Comparison of ENCODE assay signal across 7 mouse cellular contexts in genomic region chr2:37767080-37767547, GRCm38 (mm10). TPM values are rescaled to one million over a fixed set of nuclear protein-coding genes. Genes with fewer than 3 reads are reported as not detected.
DNase-seq lines count a peak whose midpoint lies in the region; ATAC-seq and TF ChIP-seq lines count a peak whose summit lies in the region.

No protein-coding gene starts in this region.

- peaks cover 29% of the 10 kb centered on the region for H3K4me1 ChIP-seq in hindbrain, postnatal 0 days (ENCODE audit: insufficient read depth, low read length)
- peaks cover 71% of the 10 kb centered on the region for H3K4me1 ChIP-seq in limb, embryonic 10.5 days

- no peak for ATAC-seq in hindbrain, postnatal 0 days

- no peaks in the 10 kb centered on the region for H3K9me3 ChIP-seq in hindbrain, postnatal 0 days (ENCODE audit: low read length)
- no peaks in the 10 kb centered on the region for H3K9me3 ChIP-seq in limb, embryonic 10.5 days (replicated peaks)

- no peaks in the 10 kb centered on the region for H3K27me3 ChIP-seq in hindbrain, postnatal 0 days (ENCODE audit: insufficient read depth, low read length)
- peaks cover 36% of the 10 kb centered on the region for H3K27me3 ChIP-seq in limb, embryonic 10.5 days (ENCODE audit: low read depth, poor library complexity, severe bottlenecking)

- H3K4me2 ChIP-seq in hindbrain, postnatal 0 days (ENCODE audit: low read depth, low read length) = no peak overlapping the region

- no peaks in the 10 kb centered on the region for H3K36me3 ChIP-seq in hindbrain, postnatal 0 days (ENCODE audit: insufficient read depth, low read length)
- H3K36me3 ChIP-seq in limb, embryonic 10.5 days = no peaks in the 10 kb centered on the region

- H3K27ac ChIP-seq in hindbrain, postnatal 0 days = no peak overlapping the region
- 0 out of 2 replicates have a peak overlapping the region, but pooled peaks have one; percentile 3 for H3K27ac ChIP-seq in limb, embryonic 10.5 days

- no peak overlapping the region for H3K4me3 ChIP-seq in hindbrain, postnatal 0 days (ENCODE audit: low read length)
- no peak overlapping the region for H3K4me3 ChIP-seq in limb, embryonic 10.5 days

- DNase-seq in 3T3-L1 (ENCODE audit: low read depth, low spot score) = peak; percentile 36
- DNase-seq in A20 (ENCODE audit: low read depth, low spot score) = peak; percentile 80
- DNase-seq in frontal cortex, postnatal 14 days (ENCODE audit: low spot score in 2 of 2) = peak; percentile 56 to 64
- DNase-seq in hindbrain, postnatal 0 days (ENCODE audit: low spot score) = peak; percentile 60
- DNase-seq in limb, embryonic 10.5 days (ENCODE audit: low spot score) = no peak
- DNase-seq in skeletal muscle tissue, adult 2 months (ENCODE audit: low read depth, low spot score) = peak; percentile 40
- no peak for DNase-seq in urinary bladder, postnatal 10 days (ENCODE audit: low spot score)

- no peak overlapping the region for H3K9ac ChIP-seq in hindbrain, postnatal 0 days (replicated peaks; ENCODE audit: low read length)

- no peak for TF ChIP-seq CTCF in hindbrain, postnatal 0 days (IDR thresholded peaks at IDR 0.05; ENCODE audit: low read depth)

- WGBS in hindbrain, postnatal 0 days = 2% methylated on average over 9 of the region's 9 CpGs
- WGBS in limb, embryonic 10.5 days = 7% methylated on average over 9 of the region's 9 CpGs

RNA-seq across cellular contexts. Expression of gene Crb2, which starts 8.9 kb away (rescaled TPM):
- 10.9 and 20.1 TPM in 2 replicates for total RNA-seq in hindbrain, postnatal 0 days (2014; rRNA removed)
- 2.4 and 3.4 TPM in 2 replicates for polyA plus RNA-seq in hindbrain, postnatal 0 days (2015; fragmentation: Nextera tagmentation; extraction: Ambion mirVana)
- 2.1 and 4.3 TPM in 2 replicates for polyA plus RNA-seq in limb, embryonic 10.5 days (2016; fragmentation: Nextera tagmentation; extraction: Ambion mirVana)

Comparison
In these comparisons a context has a peak if more than half of its experiments do, and no peak if none do; other contexts are left out.
1. DNase-seq: peak in 3T3-L1 (single experiment), A20 (single experiment), frontal cortex, postnatal 14 days (2 of 2), hindbrain, postnatal 0 days (single experiment) and skeletal muscle tissue, adult 2 months (single experiment); none in limb, embryonic 10.5 days (single experiment) and urinary bladder, postnatal 10 days (single experiment).